Mouse (Mus musculus): ENCODE data around the gene Klra2.

- TF ChIP-seq CTCF (IDR thresholded peaks at IDR 0.05; ENCODE audit: control insufficient read depth, insufficient read depth, insufficient read length) (no peak), USF1 (IDR thresholded peaks at IDR 0.05; ENCODE audit: low read depth) (no peak), MYOG (IDR thresholded peaks at IDR 0.05; ENCODE audit: control insufficient read depth, extremely low read depth, insufficient read length) (no peak)
Observed at GRCm38 (mm10) chr6:131293916-131294315, 46.8 kb upstream of the Klra2 start.
